Mouse (Mus musculus): ENCODE results near the gene Myo1b. TPM values are rescaled to one million over a fixed set of nuclear protein-coding genes. Genes with fewer than 3 reads are reported as not detected.
"Not testable (repeated sequence)": the region's sequence is repeated elsewhere in the genome, so short reads cannot be mapped to it uniquely, and the experiment has no call there.

Myo1b gene
- polyA plus RNA-seq, 1 experiment from 2014 or later = 82.0 TPM

DNA sequence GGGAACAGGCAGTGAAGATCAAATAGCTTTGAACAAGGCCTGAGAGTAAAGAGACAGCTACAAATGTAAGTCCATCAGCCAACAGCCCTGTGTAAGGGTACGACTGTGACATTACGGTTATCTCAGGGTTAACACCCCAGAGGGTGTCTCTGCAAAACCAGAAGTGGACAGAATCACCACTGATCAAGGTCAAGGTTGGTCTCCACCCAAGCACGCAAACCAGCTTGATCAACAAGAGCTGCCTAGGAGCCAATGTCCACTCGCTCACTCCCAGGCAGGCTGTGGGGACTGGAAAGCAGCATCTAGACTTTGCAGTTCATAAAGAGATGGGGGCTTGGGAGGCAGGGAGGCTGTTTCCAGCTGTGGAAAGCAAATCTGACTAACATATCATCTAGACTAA lies 23.9 kb downstream of the Myo1b start:
- Histone ChIP-seq H3K27me3 (ENCODE audit: poor library complexity, severe bottlenecking) (no peaks in the 10 kb centered on the region), H3K9me3 (no peaks in the 10 kb centered on the region), H3K27ac (no peak overlapping the region), H3K36me3 (replicated peaks) (no peaks in the 10 kb centered on the region), H3K4me1 (peaks cover 39% of the 10 kb centered on the region), H3K4me3 (no peak overlapping the region)
- DNase-seq (ENCODE audit: extremely low spot score, low spot score) = no peak
- 97% methylated on average over 4 of the region's 4 CpGs for WGBS

DNA sequence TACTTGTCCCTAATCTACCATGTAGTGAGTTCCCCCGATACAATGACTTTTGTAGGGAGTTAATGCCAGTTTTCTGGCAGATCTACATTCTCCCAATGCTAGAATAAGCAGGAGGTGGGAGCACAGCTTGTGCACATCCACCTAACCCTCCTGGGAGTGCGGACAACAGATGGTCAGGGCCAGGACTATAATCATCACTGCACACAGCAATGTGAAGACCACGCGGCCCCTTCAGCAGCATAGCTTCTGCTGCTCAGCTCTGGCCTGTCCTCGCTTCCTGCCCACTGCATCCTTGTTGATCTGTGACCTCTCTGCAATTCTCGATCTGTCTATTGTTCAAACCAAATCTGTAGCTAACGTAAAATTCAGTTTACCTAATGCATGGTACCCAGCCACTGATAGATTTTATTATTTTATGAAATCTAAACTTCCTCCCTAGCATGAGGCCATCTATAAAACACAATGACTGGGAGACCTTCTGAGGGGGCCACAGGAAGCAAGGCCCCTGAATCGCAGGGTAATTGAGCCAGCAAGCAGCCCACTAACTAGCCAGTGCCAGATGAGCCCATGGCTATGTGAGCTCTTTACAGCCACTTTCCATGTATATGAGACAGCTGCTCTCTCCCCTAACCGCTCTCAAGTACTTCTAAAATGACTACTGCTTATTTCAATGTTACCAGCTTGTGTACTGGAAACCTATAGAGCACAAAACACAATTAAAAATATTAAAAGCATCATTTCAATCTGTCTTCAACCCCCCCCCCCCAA lies 27.6 kb downstream of the Myo1b start:
- H3K9me3 ChIP-seq = no peaks in the 10 kb centered on the region
- no peak overlapping the region for H3K4me3 ChIP-seq
- peaks cover 21% of the 10 kb centered on the region for H3K4me1 ChIP-seq
- H3K36me3 ChIP-seq (replicated peaks) = peaks cover 1% of the 10 kb centered on the region; the same call in 1 of the 2 replicates
- DNase-seq (ENCODE audit: extremely low spot score, low spot score) = no peak
- 87% methylated on average over 9 of the region's 9 CpGs for WGBS
- 0 out of 2 replicates have a peak overlapping the region, but pooled peaks have one; percentile 11 for H3K27ac ChIP-seq
- no peaks in the 10 kb centered on the region for H3K27me3 ChIP-seq (ENCODE audit: poor library complexity, severe bottlenecking)

DNA sequence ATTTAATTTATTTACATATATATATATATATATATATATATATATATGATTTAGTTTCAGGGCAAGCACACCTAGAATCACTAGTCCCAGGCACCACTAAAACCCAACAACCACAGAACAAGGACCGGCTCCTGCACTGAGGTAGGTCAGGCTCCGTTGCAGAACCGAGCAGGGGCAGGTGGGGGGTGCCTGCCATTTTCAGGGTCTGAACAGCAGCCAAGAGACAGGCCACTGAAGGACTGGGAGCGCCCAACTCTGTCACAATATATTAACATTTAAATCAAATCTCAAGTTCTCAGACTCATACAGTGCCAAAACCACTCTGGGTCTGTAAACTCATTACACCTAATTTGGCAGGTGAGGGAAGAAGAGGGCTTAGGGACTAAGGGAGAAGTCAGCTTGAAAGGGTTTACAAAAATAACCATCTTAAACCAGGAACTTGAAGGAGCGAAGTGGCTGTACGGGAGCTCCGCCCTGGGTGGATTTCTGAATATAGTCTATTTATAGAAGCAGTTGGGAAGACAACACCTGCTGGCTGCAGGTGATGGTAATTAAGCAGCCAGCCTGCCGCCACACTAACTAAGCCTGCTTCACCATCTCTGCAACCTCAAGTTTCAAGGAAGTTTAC lies 30.4 kb downstream of the Myo1b start:
- H3K27me3 ChIP-seq (ENCODE audit: poor library complexity, severe bottlenecking) = no peaks in the 10 kb centered on the region
- H3K4me3 ChIP-seq = no peak overlapping the region
- peaks cover 21% of the 10 kb centered on the region for H3K4me1 ChIP-seq
- no peak overlapping the region for H3K27ac ChIP-seq
- no peak for DNase-seq (ENCODE audit: extremely low spot score, low spot score)
- no peaks in the 10 kb centered on the region for H3K9me3 ChIP-seq
- 90% methylated on average over 8 of the region's 8 CpGs for WGBS
- H3K36me3 ChIP-seq (replicated peaks) = peaks cover 21% of the 10 kb centered on the region

DNA sequence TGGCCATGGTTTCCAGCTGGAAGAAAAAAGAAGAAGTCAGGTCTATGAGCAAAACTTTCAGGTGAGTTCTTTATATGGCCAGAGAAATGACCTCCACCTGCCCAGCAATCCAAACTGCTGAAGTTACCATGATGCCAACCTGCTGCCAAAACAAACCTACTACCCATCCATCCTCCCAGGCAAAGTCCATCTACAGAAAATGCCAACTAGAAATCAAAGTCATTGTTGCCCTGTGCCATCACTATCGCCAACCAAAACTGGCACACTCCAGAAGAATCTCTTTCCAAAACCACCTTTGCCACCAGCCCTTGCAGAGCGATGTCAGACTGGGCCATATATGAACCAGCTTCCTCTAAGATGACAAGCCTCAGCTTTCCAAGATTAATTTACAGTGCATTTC lies 32.7 kb downstream of the Myo1b start:
- no peak for DNase-seq (ENCODE audit: extremely low spot score, low spot score)
- no peaks in the 10 kb centered on the region for H3K9me3 ChIP-seq
- H3K4me3 ChIP-seq = no peak overlapping the region
- peaks cover 29% of the 10 kb centered on the region for H3K4me1 ChIP-seq
- H3K36me3 ChIP-seq (replicated peaks) = peaks cover 21% of the 10 kb centered on the region
- no peaks in the 10 kb centered on the region for H3K27me3 ChIP-seq (ENCODE audit: poor library complexity, severe bottlenecking)
- H3K27ac ChIP-seq = no peak overlapping the region
- 92% methylated on average over 2 of the region's 2 CpGs for WGBS

DNA sequence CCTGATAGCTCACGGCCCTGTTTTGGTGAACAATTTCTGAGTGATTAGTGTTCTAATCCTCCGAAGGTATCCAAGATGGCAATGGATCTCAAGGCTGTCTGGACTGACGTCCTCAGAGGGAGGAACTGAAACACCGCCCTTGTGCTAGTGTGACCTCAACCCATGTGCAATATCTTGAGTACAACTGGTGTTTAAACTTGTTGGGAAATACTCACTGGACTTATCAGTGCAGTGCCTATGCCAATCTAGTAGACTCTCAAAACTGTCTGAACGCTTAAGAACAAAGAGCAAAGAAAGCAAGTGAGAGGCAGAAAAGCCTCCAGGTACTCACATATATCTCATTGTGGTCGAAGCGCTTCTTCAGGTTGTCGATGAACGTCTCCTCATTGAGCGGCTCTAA lies 33.1 kb downstream of the Myo1b start:
- Histone ChIP-seq H3K36me3 (replicated peaks) (peaks cover 21% of the 10 kb centered on the region), H3K27ac (no peak overlapping the region), H3K4me1 (peaks cover 25% of the 10 kb centered on the region), H3K27me3 (ENCODE audit: poor library complexity, severe bottlenecking) (no peaks in the 10 kb centered on the region), H3K4me3 (no peak overlapping the region), H3K9me3 (no peaks in the 10 kb centered on the region)
- DNase-seq (ENCODE audit: extremely low spot score, low spot score) = no peak
- 96% methylated on average over 10 of the region's 10 CpGs for WGBS

DNA sequence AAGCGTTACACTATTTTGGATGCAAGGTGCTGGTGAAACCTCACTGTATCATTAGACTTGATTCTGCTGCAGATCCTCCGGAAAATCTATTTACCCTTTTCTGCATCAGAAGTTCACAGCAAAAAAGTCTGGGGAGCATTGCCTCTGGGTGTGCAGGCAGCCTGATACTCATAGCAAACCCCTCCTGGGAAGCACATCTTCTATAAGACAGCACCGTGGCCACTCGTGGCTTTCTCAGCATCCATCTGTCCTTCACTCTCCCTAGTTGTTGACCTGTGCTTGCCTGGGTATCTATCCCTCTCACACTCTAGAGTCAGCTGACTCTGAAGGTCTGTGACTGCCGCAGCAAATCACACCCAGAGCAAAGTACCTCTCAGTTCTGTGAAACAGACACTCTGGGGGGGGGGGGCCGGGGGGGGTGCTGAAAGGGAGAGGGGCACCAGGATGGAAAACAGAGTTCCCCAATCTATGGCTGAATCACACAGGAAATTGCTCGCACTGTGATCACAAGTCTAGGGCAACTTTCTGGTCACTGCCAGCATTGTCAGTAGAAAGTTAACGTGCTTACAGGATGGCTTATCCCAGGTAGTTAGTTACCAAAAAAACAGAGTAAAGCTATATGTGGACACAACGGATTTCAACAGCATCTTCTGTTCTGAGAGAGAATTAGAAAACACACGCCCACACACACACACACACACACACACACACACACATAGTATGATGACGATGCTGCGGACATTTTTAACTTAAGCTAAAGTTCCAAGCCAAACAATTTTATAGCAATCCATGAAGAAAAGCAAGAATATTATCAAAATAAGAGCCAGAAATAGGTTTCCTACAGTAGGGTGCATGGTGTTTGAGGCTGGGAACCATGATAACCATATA lies 35.7 kb downstream of the Myo1b start:
- Histone ChIP-seq H3K27ac (peak overlapping the region; percentile 62), H3K36me3 (replicated peaks) (peaks cover 21% of the 10 kb centered on the region), H3K4me1 (peaks cover 19% of the 10 kb centered on the region), H3K4me3 (no peak overlapping the region), H3K9me3 (no peaks in the 10 kb centered on the region), H3K27me3 (ENCODE audit: poor library complexity, severe bottlenecking) (no peaks in the 10 kb centered on the region)
- no peak for DNase-seq (ENCODE audit: extremely low spot score, low spot score)
- 68% methylated on average over 12 of the region's 12 CpGs for WGBS

DNA sequence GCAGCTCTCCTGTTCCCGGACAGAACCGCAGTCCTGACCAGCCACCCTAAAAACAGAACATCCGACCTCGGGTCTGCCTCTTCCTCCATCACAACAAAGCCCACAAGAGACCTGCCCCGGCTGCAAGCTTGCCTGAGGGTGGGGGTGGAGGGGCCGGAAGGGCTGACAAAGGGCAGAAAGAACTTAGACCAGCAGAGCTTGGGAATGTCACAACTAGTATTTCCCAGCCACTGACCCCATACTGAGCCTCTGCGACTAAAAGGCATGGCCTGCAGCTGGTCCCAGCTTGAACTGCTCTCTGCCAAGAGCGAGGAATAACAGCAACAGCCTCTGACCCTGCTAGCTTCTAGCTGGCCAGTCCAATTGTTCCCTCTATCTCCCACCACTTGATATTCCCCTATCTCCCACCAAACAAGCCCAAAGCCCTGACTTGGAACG lies 36.5 kb downstream of the Myo1b start:
- DNase-seq (ENCODE audit: extremely low spot score, low spot score) = no peak
- Histone ChIP-seq H3K9me3 (no peaks in the 10 kb centered on the region), H3K36me3 (replicated peaks) (peaks cover 21% of the 10 kb centered on the region), H3K27me3 (ENCODE audit: poor library complexity, severe bottlenecking) (no peaks in the 10 kb centered on the region), H3K27ac (peak overlapping the region; percentile 62), H3K4me3 (no peak overlapping the region), H3K4me1 (peaks cover 19% of the 10 kb centered on the region)
- 14% methylated on average over 9 of the region's 9 CpGs for WGBS

DNA sequence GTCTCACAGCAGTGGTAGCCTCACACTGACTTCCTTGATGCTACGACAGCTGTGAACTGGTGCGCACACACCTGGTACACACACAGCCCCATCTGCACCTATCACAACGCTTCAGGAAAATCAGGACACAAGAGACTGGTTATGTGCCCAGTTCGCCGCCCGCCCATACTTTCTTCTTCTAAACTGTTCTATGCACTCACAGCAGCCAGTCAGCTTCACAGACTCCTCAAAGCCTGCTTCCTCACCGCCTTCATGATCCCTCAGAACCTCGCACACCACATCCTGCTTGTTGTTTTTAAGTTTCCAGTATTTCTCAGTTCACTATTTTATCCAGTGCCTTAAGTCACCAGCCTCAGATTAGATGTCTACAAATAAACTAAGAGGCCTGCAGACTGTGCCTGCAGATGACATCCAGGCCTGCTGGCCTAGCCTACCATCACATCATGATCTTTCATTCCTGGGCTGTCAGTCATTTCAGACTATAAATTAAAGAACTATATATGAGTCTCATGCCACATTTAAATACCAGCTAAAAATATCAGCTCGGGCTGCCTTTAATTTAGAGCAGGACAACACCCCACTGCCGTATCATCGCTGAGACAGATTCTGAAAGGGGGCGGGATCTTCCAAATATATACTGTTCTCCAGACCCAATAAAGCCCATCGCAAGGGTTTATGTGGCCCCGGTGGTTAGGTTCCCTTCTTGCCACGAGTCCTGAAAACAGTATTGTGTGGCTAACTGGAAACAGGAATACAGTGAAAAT lies 40.2 kb downstream of the Myo1b start:
- no peaks in the 10 kb centered on the region for H3K27me3 ChIP-seq (ENCODE audit: poor library complexity, severe bottlenecking)
- WGBS = 95% methylated on average over 15 of the region's 15 CpGs
- no peaks in the 10 kb centered on the region for H3K9me3 ChIP-seq
- no peak for DNase-seq (ENCODE audit: extremely low spot score, low spot score)
- no peak overlapping the region for H3K4me3 ChIP-seq
- H3K27ac ChIP-seq = no peak overlapping the region
- H3K4me1 ChIP-seq = peaks cover 21% of the 10 kb centered on the region
- H3K36me3 ChIP-seq (replicated peaks) = peaks cover 11% of the 10 kb centered on the region

DNA sequence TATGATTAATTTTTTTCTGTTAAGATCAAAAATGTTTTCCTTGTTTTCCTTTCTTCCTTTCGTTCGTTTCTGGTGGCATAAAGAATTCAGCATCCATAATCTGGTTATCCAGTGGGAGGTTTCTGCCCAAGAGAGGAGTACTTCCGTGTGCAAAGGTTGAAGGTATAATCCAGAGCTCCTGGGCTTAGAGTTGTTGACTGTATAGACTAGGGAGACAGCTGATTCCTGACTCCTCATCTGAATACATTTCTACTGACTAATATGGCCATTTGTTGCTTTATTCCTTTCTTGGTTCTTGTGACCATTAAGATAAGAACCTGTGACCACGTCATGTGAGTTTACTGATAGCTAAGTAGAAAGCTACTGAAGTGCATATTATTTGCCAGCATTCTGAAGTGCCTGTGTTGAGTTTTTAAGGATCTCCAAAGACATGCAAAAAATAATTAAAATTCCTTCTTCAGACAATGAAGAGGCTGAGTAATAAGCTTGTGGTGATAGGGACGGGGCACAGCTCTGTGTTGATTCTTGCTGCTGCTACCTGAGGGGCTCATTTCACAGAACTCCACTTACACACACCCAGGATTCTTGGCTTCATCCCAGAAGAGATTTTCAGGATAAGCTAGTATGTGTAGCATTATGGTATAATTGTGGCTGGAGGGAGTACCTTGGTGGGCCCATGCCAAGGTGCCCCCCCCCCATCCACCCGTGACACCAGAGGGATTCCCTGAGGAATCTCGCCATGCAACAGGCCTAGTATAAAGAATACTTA lies 43.2 kb downstream of the Myo1b start:
- Histone ChIP-seq H3K36me3 (replicated peaks) (peaks cover 21% of the 10 kb centered on the region), H3K27ac (no peak overlapping the region), H3K4me3 (no peak overlapping the region), H3K9me3 (peaks cover 5% of the 10 kb centered on the region; the same call in 1 of the 2 replicates), H3K27me3 (ENCODE audit: poor library complexity, severe bottlenecking) (no peaks in the 10 kb centered on the region), H3K4me1 (0 out of 2 replicates have a peak, but pooled peaks cover 2% of the 10 kb centered on the region)
- DNase-seq (ENCODE audit: extremely low spot score, low spot score) = no peak
- WGBS = 87% methylated on average over 7 of the region's 7 CpGs

DNA sequence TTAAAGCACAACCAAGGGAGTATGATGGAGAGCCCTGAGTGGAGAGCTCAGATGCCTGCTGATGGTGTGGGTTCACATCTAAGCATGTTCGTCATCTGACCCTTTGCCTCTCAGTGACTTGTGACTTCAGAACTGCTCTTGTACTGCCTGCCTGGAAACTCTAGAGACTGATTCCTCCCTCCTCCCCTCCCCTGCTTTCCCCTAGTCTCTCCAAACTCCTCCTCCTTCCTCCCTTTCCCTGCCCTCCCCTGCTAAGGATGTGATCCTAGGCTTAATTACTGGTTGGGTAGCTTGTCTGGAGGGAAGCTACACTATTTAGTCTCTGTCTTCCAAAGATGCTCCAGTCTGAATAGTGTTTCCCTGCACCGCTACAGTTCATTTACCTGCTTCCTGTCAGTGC lies 44.6 kb downstream of the Myo1b start:
- peaks cover 30% of the 10 kb centered on the region for H3K36me3 ChIP-seq (replicated peaks)
- DNase-seq (ENCODE audit: extremely low spot score, low spot score); H3K4me3 ChIP-seq; H3K9me3 ChIP-seq; H3K27me3 ChIP-seq (ENCODE audit: poor library complexity, severe bottlenecking); H3K27ac ChIP-seq: not testable (repeated sequence)
- H3K4me1 ChIP-seq = peaks cover 10% of the 10 kb centered on the region; the same call in 1 of the 2 replicates
- WGBS = 78% methylated on average over 2 of the region's 2 CpGs

DNA sequence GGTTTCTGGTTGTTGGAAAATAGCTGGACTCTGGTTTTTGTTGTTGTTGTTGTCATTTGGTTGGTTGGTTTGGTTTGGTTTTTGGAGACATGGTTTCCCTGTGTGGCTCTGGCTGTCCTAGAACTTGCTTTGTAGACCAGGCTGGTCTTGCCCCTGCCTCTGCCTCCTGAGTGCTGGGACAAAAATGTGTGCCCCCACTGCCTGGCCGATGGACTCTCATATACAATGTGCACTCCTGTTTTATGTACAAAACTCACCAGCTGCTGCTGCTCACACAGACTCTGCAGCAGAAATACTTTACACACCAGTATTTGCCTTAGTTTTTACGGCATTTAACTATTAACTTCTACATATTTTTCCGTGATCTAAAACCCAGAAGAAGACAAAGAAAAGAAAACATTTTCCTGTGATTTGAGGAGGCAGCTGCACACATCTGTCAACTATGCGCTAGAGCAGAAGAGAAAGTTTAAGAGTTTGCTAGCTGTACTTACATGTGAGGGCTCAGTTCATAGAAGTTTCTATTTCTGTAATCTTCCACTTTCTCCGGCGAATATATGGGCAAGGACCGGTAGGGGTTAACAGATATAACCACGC lies 52.9 kb downstream of the Myo1b start:
- no peak overlapping the region for H3K4me3 ChIP-seq
- H3K27ac ChIP-seq = no peak overlapping the region
- H3K4me1 ChIP-seq = peaks cover 13% of the 10 kb centered on the region; the same call in 1 of the 2 replicates
- no peak for DNase-seq (ENCODE audit: extremely low spot score, low spot score)
- peaks cover 56% of the 10 kb centered on the region for H3K36me3 ChIP-seq (replicated peaks)
- no peaks in the 10 kb centered on the region for H3K9me3 ChIP-seq
- H3K27me3 ChIP-seq (ENCODE audit: poor library complexity, severe bottlenecking) = no peaks in the 10 kb centered on the region
- 94% methylated on average over 8 of the region's 8 CpGs for WGBS

Data from forebrain, embryonic 10.5 days (tissue).